Mouse (Mus musculus): ENCODE measurements around the gene Mapk6. TPM values are rescaled to one million over a fixed set of nuclear protein-coding genes. Genes with fewer than 3 reads are reported as not detected.
"Not testable (repeated sequence)": the region's sequence is repeated elsewhere in the genome, so short reads cannot be mapped to it uniquely, and the experiment has no call there.

Mapk6 gene
- polyA plus RNA-seq (2016; fragmentation: Nextera tagmentation; extraction: Ambion mirVana): 184 and 188 TPM in 2 replicates

DNA sequence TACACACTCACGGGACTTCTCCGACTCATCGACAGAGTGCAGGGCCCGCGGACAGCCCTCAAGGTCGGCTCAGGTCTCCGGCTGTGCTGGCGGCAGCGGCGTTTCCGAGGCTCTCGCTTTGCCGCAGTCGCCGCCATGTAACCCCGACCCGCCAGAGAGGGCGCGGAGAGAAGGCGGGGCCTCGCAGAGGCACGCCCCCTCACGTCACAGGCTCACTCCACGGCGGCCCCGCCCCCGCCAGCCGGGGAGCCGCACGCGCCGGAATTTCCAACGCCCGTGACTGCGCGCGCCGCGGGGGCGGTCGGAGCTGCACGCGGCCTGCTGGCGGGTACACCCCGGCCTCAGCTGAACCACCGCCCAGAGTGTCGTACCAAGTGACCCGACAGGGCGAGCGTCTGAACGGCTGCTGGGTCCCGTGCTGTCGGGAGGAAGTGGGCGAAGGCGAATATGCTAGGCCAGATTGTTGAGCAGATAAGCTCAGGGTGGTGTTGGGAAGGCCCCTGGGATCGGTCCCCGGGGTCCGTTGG is at the start of gene Mapk6:
Mapk6 (minus strand) TSS at position 154 of the 527 bp plus-strand sequence.
- Histone ChIP-seq H3K9me3 (no peaks in the 10 kb centered on the region), H3K4me1 (peaks cover 27% of the 10 kb centered on the region), H3K4me2 (replicated peaks) (peak within 1 kb of the TSS; percentile 74), H3K27ac (peak within 1 kb of the TSS; percentile 98), H3K9ac (peak within 1 kb of the TSS; percentile 90), H3K36me3 (no peaks in the 10 kb centered on the region), H3K27me3 (replicated peaks) (no peaks in the 10 kb centered on the region), H3K4me3 (peak within 1 kb of the TSS; percentile 96)
- under 1% methylated on average over 58 of the region's 58 CpGs for WGBS
- peak; percentile 92 for ATAC-seq (ENCODE audit: low FRiP score, low read depth)

DNA sequence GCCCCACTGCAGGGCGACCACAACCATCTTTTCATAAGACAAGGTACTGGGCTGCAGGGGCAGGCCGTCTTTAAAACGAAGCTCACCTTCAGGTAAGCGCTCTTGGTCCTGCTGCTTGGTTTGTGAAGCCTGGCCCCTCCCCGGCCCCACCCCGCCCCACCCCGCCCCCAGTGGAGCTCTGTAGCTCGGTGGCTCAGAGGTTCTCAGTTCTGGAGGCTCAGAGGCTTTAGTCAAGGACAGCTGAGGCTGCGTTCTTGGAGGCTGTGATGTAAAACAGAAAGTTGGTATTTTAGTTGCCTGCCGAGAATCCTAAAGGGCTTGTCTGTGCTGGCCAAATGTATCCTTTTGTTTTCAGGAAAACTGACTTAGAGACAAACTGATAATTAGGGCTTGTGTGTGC is 45.9 kb upstream of the Mapk6 start:
- Histone ChIP-seq H3K4me3 (no peak overlapping the region), H3K27ac (no peak overlapping the region), H3K4me1 (no peaks in the 10 kb centered on the region), H3K9ac (no peak overlapping the region), H3K27me3 (replicated peaks) (no peaks in the 10 kb centered on the region), H3K9me3 (no peaks in the 10 kb centered on the region), H3K36me3 (peaks cover 91% of the 10 kb centered on the region), H3K4me2 (replicated peaks) (no peak overlapping the region)
- no peak for ATAC-seq (ENCODE audit: low FRiP score, low read depth)
- 87% methylated on average over 10 of the region's 10 CpGs for WGBS

DNA sequence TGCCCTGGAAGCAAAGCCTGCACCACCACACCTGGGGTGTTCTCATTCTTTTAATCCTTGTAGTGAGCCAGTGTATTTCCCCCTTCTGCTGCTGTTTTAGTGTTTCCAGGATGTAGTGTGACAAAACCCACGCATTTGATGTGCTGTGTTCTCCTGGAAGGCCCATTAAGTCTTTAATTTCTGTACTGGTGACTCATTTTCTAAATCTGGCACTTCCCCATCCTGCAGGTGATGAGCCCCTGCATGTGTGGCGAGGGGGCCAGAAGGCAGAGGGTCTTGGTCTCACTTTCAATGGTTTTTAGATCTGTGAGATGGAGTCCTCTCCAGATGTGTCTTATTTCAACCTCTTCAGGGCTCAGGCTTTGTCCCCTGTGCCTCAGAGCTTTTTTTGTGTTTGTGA is 44.2 kb upstream of the Mapk6 start:
- no peaks in the 10 kb centered on the region for H3K9me3 ChIP-seq
- no peak overlapping the region for H3K27ac ChIP-seq
- peaks cover 86% of the 10 kb centered on the region for H3K36me3 ChIP-seq
- H3K4me3 ChIP-seq: no peak overlapping the region
- no peak for ATAC-seq (ENCODE audit: low FRiP score, low read depth)
- no peaks in the 10 kb centered on the region for H3K4me1 ChIP-seq
- 93% methylated on average over 2 of the region's 2 CpGs for WGBS
- no peak overlapping the region for H3K4me2 ChIP-seq (replicated peaks)
- no peaks in the 10 kb centered on the region for H3K27me3 ChIP-seq (replicated peaks)
- H3K9ac ChIP-seq: no peak overlapping the region

DNA sequence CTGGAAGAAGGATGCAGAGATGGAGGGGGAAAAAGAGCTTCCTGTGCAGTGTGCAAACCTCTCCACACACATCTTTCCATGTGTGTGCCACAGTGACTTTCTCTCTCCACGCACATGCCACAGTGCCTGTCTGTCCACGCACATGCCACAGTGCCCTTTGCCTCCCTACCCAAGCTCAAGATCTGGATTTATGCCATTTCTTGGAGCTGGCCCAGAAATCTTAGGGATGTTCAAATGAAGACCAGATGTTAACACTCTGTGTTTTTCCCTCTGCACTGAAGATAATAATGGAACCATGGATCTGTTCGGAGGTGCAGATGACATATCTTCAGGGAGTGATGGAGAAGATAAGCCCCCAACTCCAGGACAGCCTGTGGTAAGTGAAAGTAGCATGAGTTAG is 38.2 kb upstream of the Mapk6 start:
- Histone ChIP-seq H3K27me3 (replicated peaks) (no peaks in the 10 kb centered on the region), H3K4me2 (replicated peaks) (no peak overlapping the region), H3K4me3 (no peak overlapping the region), H3K4me1 (peaks cover 2% of the 10 kb centered on the region), H3K36me3 (peaks cover 67% of the 10 kb centered on the region), H3K9me3 (no peaks in the 10 kb centered on the region), H3K9ac (no peak overlapping the region), H3K27ac (no peak overlapping the region)
- ATAC-seq (ENCODE audit: low FRiP score, low read depth): no peak
- WGBS: 93% methylated on average over 3 of the region's 3 CpGs

DNA sequence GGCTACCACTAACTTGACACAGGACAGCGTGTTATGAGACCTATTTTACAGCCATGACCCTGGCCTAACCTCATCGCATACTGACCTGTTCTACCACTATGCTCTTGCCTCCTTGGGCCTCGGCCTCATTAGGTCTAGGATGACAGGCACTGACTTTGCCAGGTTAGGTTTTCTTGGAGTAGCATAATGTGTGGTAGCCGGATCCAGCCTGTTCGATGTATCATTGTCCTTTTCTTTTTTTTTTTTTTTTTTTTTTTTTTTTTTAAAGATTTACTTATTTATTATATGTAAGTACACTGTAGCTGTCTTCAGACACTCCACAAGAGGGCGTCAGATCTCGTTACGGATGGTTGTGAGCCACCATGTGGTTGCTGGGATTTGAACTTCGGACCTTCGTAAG is 36.8 kb upstream of the Mapk6 start:
- not testable (repeated sequence) for H3K4me3 ChIP-seq; H3K27me3 ChIP-seq (replicated peaks); H3K4me2 ChIP-seq (replicated peaks); H3K27ac ChIP-seq; ATAC-seq (ENCODE audit: low FRiP score, low read depth); H3K9me3 ChIP-seq; H3K9ac ChIP-seq
- Histone ChIP-seq H3K4me1 (peaks cover 12% of the 10 kb centered on the region), H3K36me3 (peaks cover 55% of the 10 kb centered on the region)
- WGBS: 88% methylated on average over 10 of the region's 10 CpGs

DNA sequence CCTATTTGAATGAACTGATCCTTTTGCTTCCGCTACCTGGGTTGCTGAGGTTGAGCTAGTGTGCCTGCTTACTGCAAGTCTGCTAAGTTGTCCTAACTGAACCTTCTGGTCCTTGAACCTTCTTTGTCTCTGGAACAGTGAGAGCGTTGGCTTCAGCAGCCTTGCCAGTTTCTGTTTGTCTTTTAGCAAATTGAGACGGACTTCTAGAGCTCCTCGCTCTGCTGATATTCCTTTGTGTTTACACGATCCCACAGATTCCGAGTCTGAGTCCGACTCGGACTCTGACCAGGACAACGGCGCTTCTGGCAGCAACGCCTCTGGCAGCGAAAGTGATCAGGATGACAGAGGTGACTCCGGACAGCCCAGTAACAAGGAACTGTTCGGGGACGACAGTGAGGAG is 35.2 kb upstream of the Mapk6 start:
- H3K27ac ChIP-seq: no peak overlapping the region
- H3K9ac ChIP-seq: no peak overlapping the region
- H3K4me1 ChIP-seq: peaks cover 12% of the 10 kb centered on the region
- H3K27me3 ChIP-seq (replicated peaks): no peaks in the 10 kb centered on the region
- no peak overlapping the region for H3K4me3 ChIP-seq
- no peaks in the 10 kb centered on the region for H3K9me3 ChIP-seq
- 91% methylated on average over 15 of the region's 15 CpGs for WGBS
- no peak overlapping the region for H3K4me2 ChIP-seq (replicated peaks)
- no peak for ATAC-seq (ENCODE audit: low FRiP score, low read depth)
- peaks cover 48% of the 10 kb centered on the region for H3K36me3 ChIP-seq

DNA sequence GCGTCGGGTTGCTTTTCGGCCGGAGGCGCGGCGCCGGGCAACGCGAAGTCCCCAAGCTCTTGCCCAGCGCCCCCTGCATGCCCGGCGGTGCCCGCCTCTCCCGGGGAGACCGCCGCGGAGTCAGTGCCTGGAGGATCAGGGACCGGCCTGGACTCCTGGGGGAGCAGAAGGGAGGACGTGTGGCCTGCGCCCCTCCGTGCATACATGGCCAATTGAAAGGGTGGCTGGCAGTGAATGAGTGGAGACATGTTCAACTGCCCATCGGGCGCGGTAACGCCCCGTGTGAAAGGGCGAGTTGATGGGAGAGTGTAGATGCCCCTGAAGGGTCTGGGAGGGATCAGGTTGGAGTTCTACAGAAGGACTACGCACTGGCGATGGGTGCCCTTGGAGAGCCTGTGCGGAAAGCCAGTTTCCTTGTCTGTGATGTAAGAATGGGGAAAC is 31.9 kb upstream of the Mapk6 start:
- under 1% methylated on average over 31 of the region's 31 CpGs for WGBS
- Histone ChIP-seq H3K27me3 (replicated peaks) (no peaks in the 10 kb centered on the region), H3K4me1 (peaks cover 12% of the 10 kb centered on the region), H3K9ac (peak overlapping the region; percentile 83), H3K36me3 (peaks cover 16% of the 10 kb centered on the region), H3K4me2 (replicated peaks) (peak overlapping the region; percentile 91), H3K27ac (peak overlapping the region; percentile 33), H3K4me3 (peak overlapping the region; percentile 70), H3K9me3 (no peaks in the 10 kb centered on the region)
- peak; percentile 91 for ATAC-seq (ENCODE audit: low FRiP score, low read depth)

DNA sequence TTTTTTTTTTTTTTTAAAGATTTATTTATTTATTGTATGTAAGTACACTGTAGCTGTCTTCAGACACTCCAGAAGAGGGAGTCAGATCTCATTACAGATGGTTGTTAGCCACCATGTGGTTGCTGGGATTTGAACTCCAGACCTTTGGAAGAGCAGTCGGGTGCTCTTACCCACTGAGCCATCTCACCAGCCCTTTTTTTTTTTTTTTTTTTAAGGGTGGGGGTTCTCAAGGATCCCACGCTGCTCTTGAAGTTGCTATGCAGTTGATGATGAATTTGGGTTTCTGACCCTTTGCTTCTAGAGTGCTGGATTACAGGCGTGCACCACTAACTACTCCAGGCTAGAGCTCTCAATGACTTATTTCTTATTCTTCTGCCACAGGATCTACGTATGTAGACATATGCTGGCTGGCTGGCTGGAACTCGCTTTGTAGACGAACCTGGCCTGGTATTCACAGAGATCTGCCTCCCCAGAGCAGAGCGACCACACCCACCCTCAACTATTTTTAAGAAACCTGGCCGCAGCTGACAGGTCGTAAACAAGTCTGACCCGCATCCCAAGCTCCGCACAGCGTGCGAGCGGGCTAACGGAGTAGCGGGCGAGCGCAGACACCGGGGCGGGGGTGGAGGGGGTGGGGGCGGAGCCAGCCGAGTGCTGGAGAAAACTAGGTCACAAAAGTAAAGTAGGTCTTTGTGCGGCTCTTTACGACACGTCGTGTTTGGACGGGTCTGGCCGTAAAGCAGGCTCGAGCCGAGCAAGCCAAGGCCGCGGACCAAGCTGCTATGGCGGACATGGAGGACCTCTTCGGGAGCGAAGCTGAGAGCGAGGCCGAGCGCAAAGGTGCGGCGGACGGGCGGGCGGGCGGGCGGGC is 31.2 kb upstream of the Mapk6 start, which contains the start of gene Leo1:
Leo1 (plus strand) TSS at position 729 of the 871 bp plus-strand sequence.
- peak; percentile 94 for ATAC-seq (ENCODE audit: low FRiP score, low read depth)
- H3K36me3 ChIP-seq: peaks cover 11% of the 10 kb centered on the region
- H3K9me3 ChIP-seq: no peaks in the 10 kb centered on the region
- no peaks in the 10 kb centered on the region for H3K27me3 ChIP-seq (replicated peaks)
- peak within 1 kb of the TSS; percentile 70 for H3K4me3 ChIP-seq
- peak within 1 kb of the TSS; percentile 83 for H3K9ac ChIP-seq
- H3K4me2 ChIP-seq (replicated peaks): peak within 1 kb of the TSS; percentile 91
- peak within 1 kb of the TSS; percentile 53 for H3K27ac ChIP-seq
- 2% methylated on average over 41 of the region's 45 CpGs for WGBS
- peaks cover 12% of the 10 kb centered on the region for H3K4me1 ChIP-seq

DNA sequence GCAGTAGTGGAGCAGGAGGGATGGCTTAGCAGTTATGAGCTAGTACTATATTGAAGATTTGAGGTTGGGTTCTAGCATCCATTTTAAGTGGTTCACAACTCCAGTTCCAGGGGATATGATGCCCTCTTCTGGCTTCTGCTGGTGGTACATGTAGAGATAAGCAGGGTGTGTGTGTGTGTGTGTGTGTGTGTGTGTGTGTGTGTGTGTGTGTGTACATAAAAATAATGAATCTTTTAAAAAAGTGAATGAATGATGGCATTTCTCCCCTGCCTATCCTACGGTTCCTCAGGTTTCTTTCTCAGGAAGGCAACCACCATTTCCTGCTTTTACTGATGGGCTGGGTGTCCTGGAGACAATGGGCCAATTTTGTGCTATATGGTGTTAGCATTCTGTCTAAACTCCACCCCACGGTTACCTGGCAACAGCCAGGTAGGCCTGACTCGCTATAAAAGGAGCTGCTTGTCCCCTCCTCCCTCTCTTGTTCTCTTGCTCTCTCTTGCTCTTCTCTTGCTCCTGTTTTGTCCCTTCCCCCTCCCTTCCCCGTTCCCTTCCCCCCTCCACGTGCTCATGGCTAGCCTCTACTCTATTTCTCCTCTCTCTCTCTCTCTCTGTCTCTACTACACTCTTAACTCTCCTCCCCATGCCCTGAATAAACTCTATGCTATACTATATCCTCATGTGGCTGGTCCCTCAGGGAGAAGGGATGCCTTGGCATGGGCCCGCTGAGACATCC is 28.0 kb upstream of the Mapk6 start:
- ATAC-seq (ENCODE audit: low FRiP score, low read depth): no peak
- H3K4me2 ChIP-seq (replicated peaks): no peak overlapping the region
- H3K27me3 ChIP-seq (replicated peaks): no peaks in the 10 kb centered on the region
- no peak overlapping the region for H3K27ac ChIP-seq
- no peak overlapping the region for H3K4me3 ChIP-seq
- no peak overlapping the region for H3K9ac ChIP-seq
- 27% methylated on average over 6 of the region's 6 CpGs for WGBS
- H3K36me3 ChIP-seq: no peaks in the 10 kb centered on the region
- H3K9me3 ChIP-seq: no peaks in the 10 kb centered on the region
- peaks cover 9% of the 10 kb centered on the region for H3K4me1 ChIP-seq

DNA sequence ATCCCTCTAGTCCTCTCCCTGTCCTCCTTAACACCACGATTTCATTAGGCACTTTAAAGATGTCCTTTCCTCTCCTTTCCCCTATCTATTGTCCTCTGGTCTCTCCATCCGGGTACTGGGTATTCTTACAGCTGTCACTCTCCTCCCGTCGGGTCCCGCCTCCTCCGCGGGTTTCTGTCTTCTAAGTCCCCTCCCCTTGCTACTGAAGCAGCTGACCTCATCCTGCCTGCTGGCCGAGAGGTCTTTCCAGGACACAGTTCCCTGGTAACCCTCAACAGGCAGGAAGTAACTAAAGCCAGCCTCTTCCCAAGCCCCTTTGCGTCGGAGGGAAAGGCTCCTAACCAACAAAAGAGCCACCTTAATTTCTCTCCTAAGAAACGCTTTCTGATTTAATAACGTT is 26.1 kb upstream of the Mapk6 start:
- no peaks in the 10 kb centered on the region for H3K27me3 ChIP-seq (replicated peaks)
- peak; percentile 42 for ATAC-seq (ENCODE audit: low FRiP score, low read depth)
- H3K36me3 ChIP-seq: no peaks in the 10 kb centered on the region
- H3K4me2 ChIP-seq (replicated peaks): peak overlapping the region; percentile 24; the same call in 1 of the 2 replicates
- 5% methylated on average over 12 of the region's 12 CpGs for WGBS
- H3K9me3 ChIP-seq: no peaks in the 10 kb centered on the region
- H3K4me3 ChIP-seq: no peak overlapping the region
- H3K27ac ChIP-seq: no peak overlapping the region
- H3K9ac ChIP-seq: no peak overlapping the region
- no peaks in the 10 kb centered on the region for H3K4me1 ChIP-seq

DNA sequence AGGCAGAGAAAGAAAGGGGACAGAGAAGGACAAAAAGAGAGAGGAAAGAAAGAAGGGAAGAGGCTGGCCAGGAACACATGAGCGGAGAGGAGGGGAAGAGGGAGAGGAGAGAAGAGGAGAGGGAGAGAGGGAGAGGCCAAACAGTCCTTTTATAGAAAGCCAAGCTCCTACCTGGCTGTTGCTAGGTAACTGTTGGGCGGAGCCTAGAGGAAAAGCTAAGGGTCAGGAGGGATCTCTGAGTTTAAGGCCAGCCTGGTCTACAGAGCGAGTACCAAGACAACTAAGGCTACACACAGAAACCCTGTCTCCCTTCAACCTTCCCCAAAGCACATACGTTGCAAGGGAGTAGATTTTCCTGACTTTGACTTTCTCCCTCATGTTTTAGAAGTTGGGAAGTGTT is 25.5 kb upstream of the Mapk6 start:
- Histone ChIP-seq H3K9ac (no peak overlapping the region), H3K27ac (no peak overlapping the region), H3K36me3 (no peaks in the 10 kb centered on the region), H3K9me3 (no peaks in the 10 kb centered on the region), H3K4me2 (replicated peaks) (no peak overlapping the region), H3K4me3 (no peak overlapping the region), H3K27me3 (replicated peaks) (no peaks in the 10 kb centered on the region), H3K4me1 (no peaks in the 10 kb centered on the region)
- ATAC-seq (ENCODE audit: low FRiP score, low read depth): no peak
- WGBS: 90% methylated on average over 4 of the region's 4 CpGs

DNA sequence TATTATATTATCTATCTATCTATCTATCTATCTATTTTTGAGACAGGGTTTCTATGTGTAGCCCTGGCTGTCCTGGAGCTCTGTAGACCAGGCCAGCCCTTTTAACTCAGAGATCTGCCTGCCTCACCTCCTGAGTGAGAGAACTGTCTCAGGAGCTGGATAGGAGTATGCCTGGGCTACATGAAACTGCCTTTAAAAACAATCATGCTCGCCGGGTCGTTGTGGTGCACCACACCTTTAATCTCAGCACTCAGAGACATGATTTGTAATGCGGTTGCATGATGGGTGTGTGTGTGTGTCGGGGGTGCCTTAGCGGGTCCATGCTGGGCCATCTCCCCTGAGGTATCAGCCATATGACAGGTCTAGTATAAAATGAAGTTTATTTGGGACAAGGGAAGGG is 25.1 kb upstream of the Mapk6 start:
- H3K27ac ChIP-seq: no peak overlapping the region
- H3K9ac ChIP-seq: no peak overlapping the region
- no peak overlapping the region for H3K4me3 ChIP-seq
- no peaks in the 10 kb centered on the region for H3K36me3 ChIP-seq
- no peak overlapping the region for H3K4me2 ChIP-seq (replicated peaks)
- no peaks in the 10 kb centered on the region for H3K9me3 ChIP-seq
- H3K4me1 ChIP-seq: no peaks in the 10 kb centered on the region
- H3K27me3 ChIP-seq (replicated peaks): no peaks in the 10 kb centered on the region
- WGBS: 83% methylated on average over 6 of the region's 6 CpGs
- ATAC-seq (ENCODE audit: low FRiP score, low read depth): no peak
